Mouse (Mus musculus) heart, adult 2 months (tissue): ENCODE results near the gene Zfp719.

ENCODE experiments used
- CTCF ChIP-seq: fragments of 200-600 bp; IDR thresholded peaks from 2 replicates; pipeline ENCODE4 v1.8.1; 2022; ENCODE audit warnings: antibody characterized with exemption, mild to moderate bottlenecking, moderate library complexity
- EP300 ChIP-seq: fragments of 200-500 bp; IDR thresholded peaks from 2 replicates; pipeline ENCODE4 v1.6.1; 2011; ENCODE audit warnings: low read depth, low read length, control low read depth; ENCODE audit not compliant: insufficient read depth
- POLR2A ChIP-seq: fragments of 200-500 bp; IDR thresholded peaks from 2 replicates; pipeline ENCODE4 v1.6.1; 2011; ENCODE audit warnings: mild to moderate bottlenecking, low read depth, low read length, control low read depth; ENCODE audit not compliant: insufficient read depth

- no peak for TF ChIP-seq POLR2A
- no peak for TF ChIP-seq CTCF
- TF ChIP-seq EP300: no peak
Measured at GRCm38 (mm10) chr7:43608316-43608824, 29.0 kb downstream of the Zfp719 start.
